Mouse (Mus musculus): Measurements from ENCODE around the gene Hist1h2bn. TPM values are rescaled to one million over a fixed set of nuclear protein-coding genes. Genes with fewer than 3 reads are reported as not detected.

The Hist1h2bn gene
- 10.3 and 18.9 TPM in 2 replicates for polyA plus RNA-seq (2012; rRNA removed; ENCODE audit: low replicate concordance)

DNA sequence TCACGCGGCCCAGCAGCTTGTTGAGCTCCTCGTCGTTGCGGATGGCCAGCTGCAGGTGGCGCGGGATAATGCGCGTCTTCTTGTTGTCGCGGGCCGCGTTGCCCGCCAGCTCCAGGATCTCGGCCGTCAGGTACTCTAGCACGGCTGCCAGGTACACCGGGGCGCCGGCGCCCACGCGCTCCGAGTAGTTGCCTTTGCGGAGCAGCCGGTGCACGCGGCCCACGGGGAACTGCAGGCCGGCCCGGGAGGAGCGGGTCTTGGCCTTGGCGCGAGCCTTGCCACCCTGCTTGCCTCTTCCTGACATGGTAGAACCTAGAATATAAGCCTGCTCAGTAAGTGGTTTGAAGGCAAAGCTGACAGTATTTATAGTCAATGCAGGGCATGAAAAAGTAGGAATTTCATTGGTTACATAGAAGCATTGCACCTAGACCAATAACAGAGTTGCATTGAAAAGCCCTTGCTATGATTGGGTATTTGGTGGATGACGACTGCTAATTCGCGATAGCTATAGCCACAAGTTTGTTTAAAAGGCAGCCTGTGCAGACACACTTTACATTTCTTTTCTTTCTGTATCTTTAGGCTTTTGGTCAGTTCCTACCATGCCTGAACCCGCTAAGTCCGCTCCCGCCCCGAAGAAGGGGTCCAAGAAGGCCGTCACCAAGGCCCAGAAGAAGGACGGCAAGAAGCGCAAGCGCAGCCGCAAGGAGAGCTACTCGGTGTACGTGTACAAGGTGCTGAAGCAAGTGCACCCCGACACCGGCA lies at the start of gene Hist1h2bn, which contains the start of gene Hist1h2ak:
Gene Hist1h2bn, plus strand, starts transcription at position 600 of the 762 bp plus-strand sequence.
Gene Hist1h2ak, minus strand, starts transcription at position 304 of the 762 bp plus-strand sequence.

DNA sequence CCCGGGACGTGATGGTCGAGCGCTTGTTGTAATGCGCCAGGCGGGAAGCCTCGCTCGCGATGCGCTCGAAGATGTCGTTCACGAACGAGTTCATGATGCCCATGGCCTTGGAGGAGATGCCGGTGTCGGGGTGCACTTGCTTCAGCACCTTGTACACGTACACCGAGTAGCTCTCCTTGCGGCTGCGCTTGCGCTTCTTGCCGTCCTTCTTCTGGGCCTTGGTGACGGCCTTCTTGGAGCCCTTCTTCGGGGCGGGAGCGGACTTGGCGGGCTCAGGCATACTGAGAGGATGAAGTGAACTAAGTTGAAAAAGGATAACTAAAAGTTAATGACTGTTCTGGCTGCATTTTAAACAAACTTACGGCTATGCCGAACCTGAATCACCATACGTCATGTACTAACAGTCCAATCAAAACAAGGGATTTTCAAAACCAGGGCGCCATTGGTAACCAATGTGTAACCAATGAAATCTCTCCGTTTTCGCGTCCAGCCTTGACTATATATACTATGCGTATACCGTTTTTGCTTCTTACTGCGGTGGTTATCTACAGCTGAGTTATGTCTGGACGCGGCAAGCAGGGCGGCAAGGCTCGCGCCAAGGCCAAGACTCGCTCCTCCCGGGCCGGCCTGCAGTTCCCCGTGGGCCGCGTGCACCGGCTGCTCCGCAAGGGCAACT lies 37.9 kb upstream of the Hist1h2bn start, which contains the start of the genes Hist1h2bl and Hist1h2ai:
Gene Hist1h2bl, minus strand, starts transcription at position 280 of the 676 bp plus-strand sequence.
Gene Hist1h2ai, plus strand, starts transcription at position 559 of the 676 bp plus-strand sequence.

DNA sequence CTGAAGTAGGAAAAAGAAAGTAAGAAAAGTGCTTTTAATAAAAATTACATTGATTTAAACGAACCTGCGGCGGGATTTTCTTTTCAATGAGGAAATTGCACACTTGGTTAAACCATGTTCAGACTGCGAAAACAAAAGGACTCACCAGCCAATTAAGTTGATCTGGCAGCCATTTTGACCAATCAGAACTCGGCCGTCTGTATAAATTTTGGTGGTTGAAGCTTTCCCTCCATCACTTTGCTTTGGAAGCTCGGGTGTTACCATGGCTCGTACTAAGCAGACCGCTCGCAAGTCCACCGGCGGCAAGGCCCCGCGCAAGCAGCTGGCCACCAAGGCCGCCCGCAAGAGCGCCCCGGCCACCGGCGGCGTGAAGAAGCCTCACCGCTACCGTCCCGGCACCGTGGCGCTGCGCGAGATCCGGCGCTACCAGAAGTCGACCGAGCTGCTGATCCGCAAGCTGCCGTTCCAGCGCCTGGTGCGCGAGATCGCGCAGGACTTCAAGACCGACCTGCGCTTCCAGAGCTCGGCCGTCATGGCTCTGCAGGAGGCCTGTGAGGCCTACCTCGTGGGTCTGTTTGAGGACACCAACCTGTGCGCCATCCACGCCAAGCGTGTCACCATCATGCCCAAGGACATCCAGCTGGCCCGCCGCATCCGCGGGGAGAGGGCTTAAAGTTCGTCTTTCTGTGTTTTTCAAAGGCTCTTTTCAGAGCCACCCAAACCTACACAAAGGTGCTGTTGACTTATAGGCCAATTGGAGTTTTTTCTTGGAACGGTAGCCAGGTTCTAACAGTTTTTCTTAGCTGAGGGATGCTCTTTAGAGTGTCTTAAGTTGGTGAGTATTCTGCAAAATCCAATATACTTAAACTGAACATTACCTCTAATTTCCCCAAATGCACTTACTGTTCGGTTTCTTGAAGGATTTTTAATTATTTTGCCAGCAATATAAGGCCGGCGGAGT lies 36.2 kb upstream of the Hist1h2bn start, which contains the start of gene Hist1h3h:
Gene Hist1h3h, plus strand, starts transcription at position 263 of the 961 bp plus-strand sequence.

DNA sequence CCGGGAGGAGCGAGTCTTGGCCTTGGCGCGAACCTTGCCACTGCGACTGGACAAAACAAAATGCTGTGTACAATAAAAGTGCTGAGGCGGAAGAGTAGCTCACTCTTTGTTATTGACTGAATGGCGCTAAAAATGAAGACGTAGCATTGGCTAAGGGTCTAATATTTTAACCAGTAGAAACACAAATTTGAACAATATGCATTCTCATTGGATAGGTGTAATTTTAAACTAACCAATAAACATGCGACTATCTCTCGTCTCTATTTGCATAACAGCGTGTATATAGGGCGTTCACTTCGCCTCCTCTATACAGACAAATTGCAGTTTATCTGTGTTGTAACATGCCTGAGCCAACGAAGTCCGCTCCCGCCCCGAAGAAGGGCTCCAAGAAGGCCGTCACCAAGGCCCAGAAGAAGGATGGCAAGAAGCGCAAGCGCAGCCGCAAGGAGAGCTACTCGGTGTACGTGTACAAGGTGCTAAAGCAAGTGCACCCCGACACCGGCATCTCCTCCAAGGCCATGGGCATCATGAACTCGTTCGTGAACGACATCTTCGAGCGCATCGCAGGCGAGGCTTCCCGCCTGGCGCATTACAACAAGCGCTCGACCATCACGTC lies 32.1 kb upstream of the Hist1h2bn start, which contains the start of gene Hist1h2bm:
Gene Hist1h2bm, plus strand, starts transcription at position 288 of the 616 bp plus-strand sequence.

DNA sequence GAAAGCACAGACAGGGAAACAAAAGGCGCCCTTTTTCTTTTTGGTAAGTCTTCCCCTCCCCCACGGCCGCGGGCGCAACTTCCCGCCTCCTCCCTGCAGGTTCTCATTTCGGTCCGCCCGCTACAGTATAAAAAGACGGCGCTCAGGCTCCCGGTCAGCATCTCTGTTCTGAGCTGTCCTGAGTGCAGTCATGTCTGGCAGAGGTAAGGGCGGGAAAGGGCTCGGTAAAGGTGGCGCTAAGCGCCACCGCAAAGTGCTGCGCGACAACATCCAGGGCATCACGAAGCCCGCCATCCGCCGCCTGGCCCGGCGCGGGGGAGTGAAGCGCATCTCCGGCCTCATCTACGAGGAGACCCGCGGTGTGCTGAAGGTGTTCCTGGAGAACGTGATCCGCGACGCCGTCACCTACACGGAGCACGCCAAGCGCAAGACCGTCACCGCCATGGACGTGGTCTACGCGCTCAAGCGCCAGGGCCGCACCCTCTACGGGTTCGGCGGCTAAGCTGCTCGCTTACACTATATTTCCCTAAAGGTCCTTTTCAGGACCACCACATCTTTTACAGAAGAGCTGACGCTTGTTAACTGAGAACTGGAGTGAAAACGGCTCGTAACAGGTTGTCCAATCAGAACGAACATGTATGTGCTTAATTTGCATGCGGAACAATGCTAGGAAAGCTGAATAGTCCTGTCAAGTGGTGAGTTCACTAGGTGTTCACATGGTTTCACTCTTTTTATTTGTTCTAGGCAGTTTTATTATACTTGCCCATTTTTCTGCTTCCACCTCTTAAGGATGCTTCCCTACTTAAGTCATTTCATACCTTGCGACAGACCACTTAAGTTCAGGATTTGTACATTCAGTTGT lies 18.8 kb upstream of the Hist1h2bn start, which contains the start of gene Hist1h4j:
Gene Hist1h4j, plus strand, starts transcription at position 159 of the 862 bp plus-strand sequence.

DNA sequence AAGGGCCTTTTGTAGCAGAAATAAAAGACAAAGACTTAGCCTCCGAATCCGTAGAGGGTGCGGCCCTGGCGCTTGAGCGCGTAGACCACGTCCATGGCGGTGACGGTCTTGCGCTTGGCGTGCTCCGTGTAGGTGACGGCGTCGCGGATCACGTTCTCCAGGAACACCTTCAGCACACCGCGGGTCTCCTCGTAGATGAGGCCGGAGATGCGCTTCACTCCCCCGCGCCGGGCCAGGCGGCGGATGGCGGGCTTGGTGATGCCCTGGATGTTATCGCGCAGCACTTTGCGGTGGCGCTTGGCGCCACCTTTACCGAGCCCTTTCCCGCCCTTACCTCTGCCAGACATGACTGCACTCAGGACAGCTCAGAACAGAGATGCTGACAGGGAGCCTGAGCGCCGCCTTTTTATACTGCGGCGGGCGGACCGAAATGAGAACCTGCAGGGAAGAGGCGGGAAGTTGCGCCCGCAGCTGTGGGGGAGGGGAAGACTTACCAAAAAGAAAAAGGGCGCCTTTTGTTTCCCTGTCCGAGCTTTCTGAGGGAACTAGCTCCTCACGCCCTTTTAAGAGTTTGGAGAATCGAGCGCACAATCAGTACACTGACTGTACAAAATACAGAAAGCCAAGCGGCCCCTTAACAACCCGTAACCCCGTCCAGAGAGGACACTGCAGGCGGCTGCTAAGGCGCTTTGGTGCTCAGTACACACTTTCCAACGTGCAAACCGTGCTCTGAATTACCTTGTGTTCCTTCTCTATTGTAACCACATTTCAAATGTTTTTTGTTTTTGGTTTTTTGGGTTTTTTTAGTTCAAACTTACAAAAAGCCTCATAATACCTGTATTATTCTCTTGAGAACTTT lies 3.5 kb upstream of the Hist1h2bn start, which contains the start of gene Hist1h4k:
Gene Hist1h4k, minus strand, starts transcription at position 347 of the 859 bp plus-strand sequence.

DNA sequence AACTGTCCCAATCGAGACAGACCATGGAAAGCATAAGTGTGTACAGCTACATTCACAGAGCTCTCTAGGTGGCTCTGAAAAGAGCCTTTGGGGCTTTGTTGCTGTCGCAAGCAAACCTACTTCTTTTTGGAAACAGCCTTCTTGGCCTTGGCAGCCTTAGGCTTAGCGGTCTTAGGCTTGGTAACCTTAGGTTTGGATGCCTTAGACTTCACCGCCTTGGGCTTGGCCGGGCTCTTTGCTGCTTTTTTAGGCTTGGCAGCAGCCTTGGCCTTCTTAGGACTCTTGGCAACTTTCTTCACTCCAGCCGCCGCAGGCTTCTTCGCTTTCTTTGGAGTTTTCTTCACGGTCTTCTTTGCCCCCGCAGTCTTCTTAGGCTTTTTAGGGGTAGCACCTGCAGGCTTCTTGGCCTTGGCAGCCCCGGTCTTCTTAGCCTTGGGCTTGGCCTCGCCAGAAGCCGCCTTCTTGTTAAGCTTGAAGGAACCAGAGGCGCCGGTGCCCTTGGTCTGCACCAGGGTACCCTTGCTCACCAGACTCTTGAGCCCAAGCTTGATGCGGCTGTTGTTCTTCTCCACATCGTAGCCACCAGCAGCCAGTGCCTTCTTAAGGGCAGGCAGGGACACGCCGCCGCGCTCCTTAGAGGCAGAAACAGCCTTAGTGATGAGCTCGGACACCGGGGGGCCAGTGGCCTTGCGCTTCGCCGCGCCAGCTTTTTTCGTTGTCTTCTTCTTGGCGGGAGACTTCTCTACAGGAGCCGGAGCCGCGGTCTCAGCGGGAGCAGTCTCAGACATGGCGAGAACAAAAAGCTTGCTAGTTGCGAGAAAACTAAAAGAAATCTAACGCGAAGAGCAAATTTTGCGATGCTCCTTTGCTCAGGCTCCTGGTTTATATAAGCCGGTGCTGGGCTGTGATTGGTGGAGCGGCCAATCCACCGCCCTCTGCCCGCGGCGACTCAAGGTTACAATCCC lies 26.1 kb downstream of the Hist1h2bn start, which contains the start of gene Hist1h1b:
Gene Hist1h1b, minus strand, starts transcription at position 859 of the 965 bp plus-strand sequence.

DNA sequence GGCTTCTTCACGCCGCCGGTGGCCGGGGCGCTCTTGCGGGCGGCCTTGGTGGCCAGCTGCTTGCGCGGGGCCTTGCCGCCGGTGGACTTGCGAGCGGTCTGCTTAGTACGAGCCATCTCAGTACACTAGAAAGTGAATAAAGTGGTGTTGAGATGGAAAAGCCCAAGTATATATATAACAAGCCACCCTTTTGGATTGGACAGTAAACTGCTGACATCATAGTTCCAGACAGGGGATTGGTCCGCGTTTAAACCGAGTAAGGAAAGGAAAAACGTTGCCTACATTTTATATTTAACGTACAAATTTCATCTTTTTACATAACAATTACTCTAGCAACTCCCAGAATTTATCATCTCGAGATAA lies 29.3 kb downstream of the Hist1h2bn start, which contains the start of gene Hist1h3i:
Gene Hist1h3i, minus strand, starts transcription at position 116 of the 363 bp plus-strand sequence.

DNA sequence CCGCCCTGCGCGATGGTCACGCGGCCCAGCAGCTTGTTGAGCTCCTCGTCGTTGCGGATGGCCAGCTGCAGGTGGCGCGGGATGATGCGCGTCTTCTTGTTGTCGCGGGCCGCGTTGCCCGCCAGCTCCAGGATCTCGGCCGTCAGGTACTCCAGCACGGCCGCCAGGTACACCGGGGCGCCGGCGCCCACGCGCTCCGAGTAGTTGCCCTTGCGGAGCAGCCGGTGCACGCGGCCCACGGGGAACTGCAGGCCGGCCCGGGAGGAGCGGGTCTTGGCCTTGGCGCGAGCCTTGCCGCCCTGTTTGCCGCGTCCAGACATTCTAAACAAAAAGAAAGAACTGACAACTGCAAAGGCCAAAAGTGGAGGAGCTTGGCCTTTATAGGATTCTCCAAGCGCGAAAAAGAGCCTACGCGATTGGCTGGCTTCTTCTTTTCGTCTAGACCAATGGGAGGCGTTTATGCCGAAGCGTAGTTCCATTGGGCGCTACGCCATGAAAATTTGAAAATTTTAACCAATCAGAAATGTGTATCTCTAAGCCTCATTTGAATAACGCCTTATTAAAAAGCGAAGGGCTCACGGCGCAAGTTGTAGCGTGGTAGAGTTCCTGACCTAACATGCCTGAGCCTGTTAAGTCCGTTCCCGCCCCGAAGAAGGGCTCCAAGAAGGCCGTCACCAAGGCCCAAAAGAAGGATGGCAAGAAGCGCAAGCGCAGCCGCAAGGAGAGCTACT lies 33.1 kb downstream of the Hist1h2bn start, which contains the start of the genes Hist1h2an and Hist1h2bp:
Gene Hist1h2an, minus strand, starts transcription at position 320 of the 731 bp plus-strand sequence.
Gene Hist1h2bp, plus strand, starts transcription at position 563 of the 731 bp plus-strand sequence.

Other genes starting within 250 kb of the Hist1h2bn start
- 0.26 and 0.42 TPM in 2 replicates for gene Zkscan8, start 223.0 kb upstream of the Hist1h2bn start, polyA plus RNA-seq (2012; rRNA removed; ENCODE audit: low replicate concordance)
- not detected in 2 replicates for gene Olfr1366, start 211.3 kb upstream of the Hist1h2bn start, polyA plus RNA-seq (2012; rRNA removed; ENCODE audit: low replicate concordance)
- not detected in 2 replicates for gene Olfr1535, start 194.2 kb upstream of the Hist1h2bn start, polyA plus RNA-seq (2012; rRNA removed; ENCODE audit: low replicate concordance)
- gene Olfr1364, start 172.4 kb upstream of the Hist1h2bn start, polyA plus RNA-seq (2012; rRNA removed; ENCODE audit: low replicate concordance): not detected in 2 replicates
- gene Olfr1362, start 140.1 kb upstream of the Hist1h2bn start, polyA plus RNA-seq (2012; rRNA removed; ENCODE audit: low replicate concordance): not detected in 2 replicates
- not detected in 2 replicates for gene Olfr11, start 111.6 kb upstream of the Hist1h2bn start, polyA plus RNA-seq (2012; rRNA removed; ENCODE audit: low replicate concordance)
- not detected in 2 replicates for gene Olfr1361, start 90.7 kb upstream of the Hist1h2bn start, polyA plus RNA-seq (2012; rRNA removed; ENCODE audit: low replicate concordance)
- gene Olfr1360, start 76.7 kb upstream of the Hist1h2bn start, polyA plus RNA-seq (2012; rRNA removed; ENCODE audit: low replicate concordance): not detected in 2 replicates
- not detected in 2 replicates for gene Olfr1359, start 56.0 kb upstream of the Hist1h2bn start, polyA plus RNA-seq (2012; rRNA removed; ENCODE audit: low replicate concordance)
- gene Hist1h2bl, start 38.0 kb upstream of the Hist1h2bn start, polyA plus RNA-seq (2012; rRNA removed; ENCODE audit: low replicate concordance): 7.5 and 8.8 TPM in 2 replicates
- 13.1 and 96.4 TPM in 2 replicates for gene Hist1h2ai, start 37.7 kb upstream of the Hist1h2bn start, polyA plus RNA-seq (2012; rRNA removed; ENCODE audit: low replicate concordance)
- 70.2 and 104 TPM in 2 replicates for gene Hist1h3h, start 36.5 kb upstream of the Hist1h2bn start, polyA plus RNA-seq (2012; rRNA removed; ENCODE audit: low replicate concordance)
- 3.8 and 7.0 TPM in 2 replicates for gene Hist1h2bm, start 32.1 kb upstream of the Hist1h2bn start, polyA plus RNA-seq (2012; rRNA removed; ENCODE audit: low replicate concordance)
- gene Hist1h4j, start 19.1 kb upstream of the Hist1h2bn start, polyA plus RNA-seq (2012; rRNA removed; ENCODE audit: low replicate concordance): 3.1 and 3.3 TPM in 2 replicates
- gene Hist1h4k, start 3.6 kb upstream of the Hist1h2bn start, polyA plus RNA-seq (2012; rRNA removed; ENCODE audit: low replicate concordance): 26.4 and 32.3 TPM in 2 replicates
- gene Hist1h2ak, start 296 bp upstream of the Hist1h2bn start, polyA plus RNA-seq (2012; rRNA removed; ENCODE audit: low replicate concordance): 28.1 and 60.3 TPM in 2 replicates
- 1.6 and 2.1 TPM in 2 replicates for gene Hist1h1b, start 26.5 kb downstream of the Hist1h2bn start, polyA plus RNA-seq (2012; rRNA removed; ENCODE audit: low replicate concordance)
- gene Hist1h3i, start 29.2 kb downstream of the Hist1h2bn start, polyA plus RNA-seq (2012; rRNA removed; ENCODE audit: low replicate concordance): 76.2 and 99.7 TPM in 2 replicates
- 8.4 and 153 TPM in 2 replicates for gene Hist1h2an, start 33.1 kb downstream of the Hist1h2bn start, polyA plus RNA-seq (2012; rRNA removed; ENCODE audit: low replicate concordance)
- gene Hist1h2bp, start 33.3 kb downstream of the Hist1h2bn start, polyA plus RNA-seq (2012; rRNA removed; ENCODE audit: low replicate concordance): 2.6 and 4.6 TPM in 2 replicates
- 23.5 and 27.4 TPM in 2 replicates for gene Hist1h2bq, start 56.1 kb downstream of the Hist1h2bn start, polyA plus RNA-seq (2012; rRNA removed; ENCODE audit: low replicate concordance)
- not detected in 2 replicates for gene Hist1h2ao, start 56.3 kb downstream of the Hist1h2bn start, polyA plus RNA-seq (2012; rRNA removed; ENCODE audit: low replicate concordance)
- 1.3 and 6.9 TPM in 2 replicates for gene Hist1h4m, start 57.6 kb downstream of the Hist1h2bn start, polyA plus RNA-seq (2012; rRNA removed; ENCODE audit: low replicate concordance)
- gene Hist1h4n, start 78.1 kb downstream of the Hist1h2bn start, polyA plus RNA-seq (2012; rRNA removed; ENCODE audit: low replicate concordance): 20.7 and 25.5 TPM in 2 replicates
- gene Hist1h2ap, start 79.4 kb downstream of the Hist1h2bn start, polyA plus RNA-seq (2012; rRNA removed; ENCODE audit: low replicate concordance): 223 and 1,937 TPM in 2 replicates
- 22.5 and 29.8 TPM in 2 replicates for gene Hist1h2br, start 79.6 kb downstream of the Hist1h2bn start, polyA plus RNA-seq (2012; rRNA removed; ENCODE audit: low replicate concordance)
- 0.14 and 0.51 TPM in 2 replicates for gene Zfp184, start 191.0 kb downstream of the Hist1h2bn start, polyA plus RNA-seq (2012; rRNA removed; ENCODE audit: low replicate concordance)
- gene Pom121l2, start 227.1 kb downstream of the Hist1h2bn start, polyA plus RNA-seq (2012; rRNA removed; ENCODE audit: low replicate concordance): not detected in 2 replicates

Measured in duodenum, adult 2 months (tissue).